Mouse (Mus musculus): ENCODE data around the gene Sirt4. TPM values are rescaled to one million over a fixed set of nuclear protein-coding genes. Genes with fewer than 3 reads are reported as not detected.

The Sirt4 gene
- total and polyA plus RNA-seq, 2 experiments from 2014 or later: 25.6 to 27.0 TPM

GRCm38 (mm10) chr5:115528128-115528527 lies 43.6 kb upstream of the Sirt4 start:
- H3K27ac ChIP-seq (ENCODE audit: low read depth, low read length): no peak overlapping the region
- DNase-seq (ENCODE audit: low spot score) (no peak), ATAC-seq (ENCODE audit: low FRiP score) (no peak)
- TF ChIP-seq CTCF (IDR thresholded peaks at IDR 0.05): no peak
- peaks cover 2% of the 10 kb centered on the region; the same call in 1 of the 2 replicates for H3K36me3 ChIP-seq (ENCODE audit: insufficient read depth, low read length)
- H3K4me3 ChIP-seq (ENCODE audit: low read depth, low read length): no peak overlapping the region
- no peaks in the 10 kb centered on the region for H3K27me3 ChIP-seq (ENCODE audit: insufficient read depth, low read length)
- H3K4me1 ChIP-seq (ENCODE audit: insufficient read depth, low read length): no peaks in the 10 kb centered on the region
- WGBS: 89% methylated on average over 5 of the region's 5 CpGs
- H3K9me3 ChIP-seq (ENCODE audit: low read length): no peaks in the 10 kb centered on the region
- H3K9ac ChIP-seq (replicated peaks; ENCODE audit: low read length, poor library complexity, severe bottlenecking): no peak overlapping the region
- H3K4me2 ChIP-seq (ENCODE audit: low read depth, low read length, poor library complexity, severe bottlenecking): no peak overlapping the region

DNA sequence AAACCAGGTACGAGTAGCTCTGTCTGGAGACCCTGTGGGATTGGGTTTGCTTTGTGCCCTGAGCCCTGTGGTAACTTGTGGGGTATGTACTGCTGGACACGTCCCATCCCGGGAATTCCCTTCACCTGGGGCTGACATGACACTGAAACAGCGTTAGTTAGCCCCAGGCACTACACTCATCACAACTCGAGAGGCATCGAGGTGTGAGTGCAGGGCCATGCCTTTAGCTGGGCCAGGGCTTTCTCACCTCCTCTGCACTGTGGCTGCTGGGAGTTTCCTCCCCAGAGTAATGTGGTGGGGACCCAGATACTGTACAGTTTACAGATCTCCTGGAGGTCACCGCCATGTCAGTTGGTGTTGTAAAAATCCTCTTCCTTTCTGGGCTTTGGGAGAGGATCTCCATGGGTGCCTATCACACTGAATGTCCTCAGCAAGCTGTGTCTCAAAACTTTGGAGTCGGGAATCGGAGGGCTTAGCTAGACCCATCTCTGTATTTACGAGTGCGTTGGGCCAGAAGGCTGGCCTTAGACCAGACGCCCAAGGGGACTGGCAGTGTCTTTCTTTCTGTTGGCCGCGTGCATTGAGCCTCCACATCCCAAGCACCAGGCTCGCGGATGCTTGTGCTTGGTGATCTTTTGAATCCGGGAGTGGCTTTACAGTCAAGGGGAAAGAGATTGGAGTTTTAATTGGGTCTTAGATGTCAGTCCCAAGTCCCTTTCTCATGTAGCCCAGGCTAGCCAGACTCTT lies 42.1 kb upstream of the Sirt4 start:
- WGBS: 85% methylated on average over 17 of the region's 17 CpGs
- no peaks in the 10 kb centered on the region for H3K27me3 ChIP-seq (ENCODE audit: insufficient read depth, low read length)
- no peak overlapping the region for H3K27ac ChIP-seq (ENCODE audit: low read depth, low read length)
- H3K36me3 ChIP-seq (ENCODE audit: insufficient read depth, low read length): peaks cover 2% of the 10 kb centered on the region; the same call in 1 of the 2 replicates
- no peak for TF ChIP-seq CTCF (IDR thresholded peaks at IDR 0.05)
- no peaks in the 10 kb centered on the region for H3K9me3 ChIP-seq (ENCODE audit: low read length)
- DNase-seq (ENCODE audit: low spot score) (no peak), ATAC-seq (ENCODE audit: low FRiP score) (no peak)
- H3K4me3 ChIP-seq (ENCODE audit: low read depth, low read length): no peak overlapping the region
- H3K4me1 ChIP-seq (ENCODE audit: insufficient read depth, low read length): no peaks in the 10 kb centered on the region
- H3K4me2 ChIP-seq (ENCODE audit: low read depth, low read length, poor library complexity, severe bottlenecking): no peak overlapping the region
- no peak overlapping the region for H3K9ac ChIP-seq (replicated peaks; ENCODE audit: low read length, poor library complexity, severe bottlenecking)

DNA sequence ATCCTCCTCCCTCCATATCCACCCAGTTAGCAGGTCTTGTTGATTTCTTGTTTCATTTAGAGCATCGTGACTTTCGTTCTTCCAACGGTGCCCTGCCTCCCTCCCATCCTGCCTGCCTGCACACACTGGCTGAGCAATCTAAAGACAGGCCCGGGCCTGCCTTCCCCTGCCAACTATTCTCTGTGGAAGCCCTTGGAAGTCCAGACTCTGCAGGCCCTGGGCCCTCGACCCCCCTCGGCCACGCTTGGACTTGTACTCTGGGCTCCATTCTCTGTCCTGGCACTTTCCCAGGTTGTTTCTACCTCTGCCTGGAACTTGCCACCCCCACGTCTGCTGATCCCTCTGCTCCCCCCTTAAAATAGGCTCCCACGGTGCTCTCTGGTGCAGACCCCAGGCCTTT lies 41.4 kb upstream of the Sirt4 start:
- DNase-seq (ENCODE audit: low spot score) (peak; percentile 28), ATAC-seq (ENCODE audit: low FRiP score) (no peak)
- no peak for TF ChIP-seq CTCF (IDR thresholded peaks at IDR 0.05)
- Histone ChIP-seq H3K4me2 (ENCODE audit: low read depth, low read length, poor library complexity, severe bottlenecking) (no peak overlapping the region), H3K4me1 (ENCODE audit: insufficient read depth, low read length) (no peaks in the 10 kb centered on the region), H3K27me3 (ENCODE audit: insufficient read depth, low read length) (no peaks in the 10 kb centered on the region), H3K27ac (ENCODE audit: low read depth, low read length) (no peak overlapping the region), H3K9me3 (ENCODE audit: low read length) (no peaks in the 10 kb centered on the region), H3K36me3 (ENCODE audit: insufficient read depth, low read length) (peaks cover 2% of the 10 kb centered on the region; the same call in 1 of the 2 replicates), H3K9ac (replicated peaks; ENCODE audit: low read length, poor library complexity, severe bottlenecking) (no peak overlapping the region), H3K4me3 (ENCODE audit: low read depth, low read length) (no peak overlapping the region)
- 72% methylated on average over 9 of the region's 9 CpGs for WGBS

DNA sequence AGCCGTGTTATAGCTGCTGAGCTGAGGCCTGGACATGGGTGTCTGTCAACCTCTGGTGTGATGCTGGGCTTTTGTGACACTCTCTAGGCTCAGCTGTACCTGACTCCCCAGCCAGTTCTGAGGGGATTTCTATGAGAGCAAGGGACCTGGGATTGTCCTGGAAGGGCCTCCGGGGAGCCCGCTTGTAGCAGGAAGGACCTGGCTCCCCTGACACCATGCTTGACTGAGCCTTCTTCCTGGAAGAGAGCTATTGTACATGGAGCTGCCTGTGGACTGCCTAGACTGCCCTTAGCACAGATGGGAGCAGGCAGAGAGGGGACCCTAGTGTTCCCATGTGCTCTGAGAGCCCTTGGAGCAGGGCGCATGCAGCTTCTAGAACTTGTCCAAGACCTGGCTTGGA lies 40.9 kb upstream of the Sirt4 start:
- Histone ChIP-seq H3K27ac (ENCODE audit: low read depth, low read length) (no peak overlapping the region), H3K4me3 (ENCODE audit: low read depth, low read length) (no peak overlapping the region), H3K9ac (replicated peaks; ENCODE audit: low read length, poor library complexity, severe bottlenecking) (no peak overlapping the region), H3K9me3 (ENCODE audit: low read length) (no peaks in the 10 kb centered on the region), H3K27me3 (ENCODE audit: insufficient read depth, low read length) (no peaks in the 10 kb centered on the region), H3K4me2 (ENCODE audit: low read depth, low read length, poor library complexity, severe bottlenecking) (no peak overlapping the region), H3K36me3 (ENCODE audit: insufficient read depth, low read length) (peaks cover 2% of the 10 kb centered on the region; the same call in 1 of the 2 replicates), H3K4me1 (ENCODE audit: insufficient read depth, low read length) (0 out of 2 replicates have a peak, but pooled peaks cover 2% of the 10 kb centered on the region)
- 87% methylated on average over 4 of the region's 4 CpGs for WGBS
- TF ChIP-seq CTCF (IDR thresholded peaks at IDR 0.05): no peak
- ATAC-seq (ENCODE audit: low FRiP score) (no peak), DNase-seq (ENCODE audit: low spot score) (no peak)

DNA sequence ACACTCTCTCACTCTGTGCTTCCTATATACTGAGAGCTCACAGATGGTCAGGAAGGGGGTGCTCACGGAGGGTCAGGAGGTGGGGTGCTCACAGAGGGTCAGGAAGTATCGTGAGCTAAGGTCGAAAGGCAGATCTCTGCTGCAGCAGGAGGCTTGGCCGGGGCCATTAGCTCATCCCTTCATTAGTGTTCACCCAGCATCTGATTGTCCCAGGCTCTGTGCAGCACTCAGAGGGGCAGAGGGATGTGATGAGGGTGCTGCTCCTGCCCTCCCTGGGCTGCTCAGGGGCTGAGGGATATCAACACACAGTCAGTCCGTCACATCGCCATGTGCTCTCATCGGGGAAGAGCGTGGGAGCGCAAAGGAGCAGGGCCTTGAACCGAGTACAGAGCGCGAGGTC lies 39.9 kb upstream of the Sirt4 start:
- H3K4me2 ChIP-seq (ENCODE audit: low read depth, low read length, poor library complexity, severe bottlenecking): no peak overlapping the region
- H3K4me1 ChIP-seq (ENCODE audit: insufficient read depth, low read length): 0 out of 2 replicates have a peak, but pooled peaks cover 2% of the 10 kb centered on the region
- H3K27ac ChIP-seq (ENCODE audit: low read depth, low read length): no peak overlapping the region
- no peaks in the 10 kb centered on the region for H3K9me3 ChIP-seq (ENCODE audit: low read length)
- H3K4me3 ChIP-seq (ENCODE audit: low read depth, low read length): no peak overlapping the region
- WGBS: 64% methylated on average over 12 of the region's 12 CpGs
- H3K27me3 ChIP-seq (ENCODE audit: insufficient read depth, low read length): no peaks in the 10 kb centered on the region
- H3K9ac ChIP-seq (replicated peaks; ENCODE audit: low read length, poor library complexity, severe bottlenecking): no peak overlapping the region
- TF ChIP-seq CTCF (IDR thresholded peaks at IDR 0.05): no peak
- ATAC-seq (ENCODE audit: low FRiP score): no peak
- H3K36me3 ChIP-seq (ENCODE audit: insufficient read depth, low read length): peaks cover 2% of the 10 kb centered on the region; the same call in 1 of the 2 replicates
- DNase-seq (ENCODE audit: low spot score): no peak

- H3K4me1 ChIP-seq (ENCODE audit: insufficient read depth, low read length): 0 out of 2 replicates have a peak, but pooled peaks cover 2% of the 10 kb centered on the region
- H3K9me3 ChIP-seq (ENCODE audit: low read length): no peaks in the 10 kb centered on the region
- WGBS: 15% methylated on average over 15 of the region's 15 CpGs
- no peak overlapping the region for H3K27ac ChIP-seq (ENCODE audit: low read depth, low read length)
- no peaks in the 10 kb centered on the region for H3K27me3 ChIP-seq (ENCODE audit: insufficient read depth, low read length)
- TF ChIP-seq CTCF (IDR thresholded peaks at IDR 0.05): peak; percentile 34
- no peak for ATAC-seq (ENCODE audit: low FRiP score)
- DNase-seq (ENCODE audit: low spot score): no peak
- peaks cover 2% of the 10 kb centered on the region; the same call in 1 of the 2 replicates for H3K36me3 ChIP-seq (ENCODE audit: insufficient read depth, low read length)
- no peak overlapping the region for H3K4me3 ChIP-seq (ENCODE audit: low read depth, low read length)
- H3K9ac ChIP-seq (replicated peaks; ENCODE audit: low read length, poor library complexity, severe bottlenecking): no peak overlapping the region
- H3K4me2 ChIP-seq (ENCODE audit: low read depth, low read length, poor library complexity, severe bottlenecking): no peak overlapping the region
These were observed 39.4 kb upstream of the Sirt4 start for GRCm38 (mm10) chr5:115523971-115524370.

Data from midbrain, postnatal 0 days (tissue).